Mouse (Mus musculus) erythroblast, embryonic 14.5 days (primary cell): ENCODE measurements at regions not wholly inside any gene's neighbourhood (a gene's known extent, or its start where the extent isn't known, plus 50 kb on each side); places are given as distances from the start of the nearest gene placed in this dataset.

ENCODE experiments used
- H3K27me3 ChIP-seq: 2 replicates; pipeline ENCODE4 v1.6.1; 2012; ENCODE audit warnings: inconsistent platforms; ENCODE audit not compliant: control insufficient read depth
- H3K36me3 ChIP-seq: 2 replicates; pipeline ENCODE4 v1.6.1; 2012; ENCODE audit warnings: mild to moderate bottlenecking, inconsistent platforms; ENCODE audit not compliant: control insufficient read depth
- H3K4me1 ChIP-seq: 2 replicates; pipeline ENCODE4 v1.6.1; 2012; ENCODE audit warnings: inconsistent platforms; ENCODE audit not compliant: control insufficient read depth
- H3K4me3 ChIP-seq: replicated peaks from 2 replicates; pipeline ENCODE3; 2012; ENCODE audit warnings: moderate library complexity, mild to moderate bottlenecking, inconsistent platforms
- H3K9me3 ChIP-seq: 2 replicates; pipeline ENCODE4 v1.6.1; 2012; ENCODE audit warnings: low read length, inconsistent platforms, mixed read lengths; ENCODE audit not compliant: control insufficient read depth
- GATA1 ChIP-seq: IDR thresholded peaks from 2 replicates; pipeline ENCODE4 v1.6.1; 2012; ENCODE audit warnings: low read length, inconsistent platforms, mixed read lengths
- TAL1 ChIP-seq: IDR thresholded peaks from 3 replicates; pipeline ENCODE4 v1.6.1; 2012; ENCODE audit warnings: low read length, inconsistent platforms, mixed read lengths

DNA sequence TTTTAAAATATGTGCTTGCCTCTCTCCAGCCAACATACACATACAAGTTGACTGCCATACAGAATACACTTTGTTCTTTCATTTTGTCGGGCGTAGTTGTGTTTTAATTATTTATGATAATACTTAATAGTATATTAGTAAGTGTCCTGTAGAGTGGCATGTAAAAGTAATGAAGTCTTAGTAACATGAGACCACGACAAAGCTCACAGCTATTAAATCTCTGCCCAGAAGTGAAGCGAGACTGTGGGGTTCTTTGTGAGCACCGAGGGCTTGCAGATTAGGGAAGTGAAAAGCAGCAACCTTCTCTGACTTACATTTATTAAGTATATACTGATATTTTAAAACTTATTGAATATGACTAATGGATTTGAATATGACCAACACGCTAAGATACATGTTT lies 467.2 kb downstream of the Lmo4 start:
- TF ChIP-seq GATA1 = no peak
- no peak for TF ChIP-seq TAL1
- H3K9me3 ChIP-seq = peaks cover 2% of the 10 kb centered on the region; the same call in 1 of the 2 replicates
- no peaks in the 10 kb centered on the region for H3K36me3 ChIP-seq
- H3K4me3 ChIP-seq = no peak overlapping the region
- H3K4me1 ChIP-seq = no peaks in the 10 kb centered on the region
- no peaks in the 10 kb centered on the region for H3K27me3 ChIP-seq

DNA sequence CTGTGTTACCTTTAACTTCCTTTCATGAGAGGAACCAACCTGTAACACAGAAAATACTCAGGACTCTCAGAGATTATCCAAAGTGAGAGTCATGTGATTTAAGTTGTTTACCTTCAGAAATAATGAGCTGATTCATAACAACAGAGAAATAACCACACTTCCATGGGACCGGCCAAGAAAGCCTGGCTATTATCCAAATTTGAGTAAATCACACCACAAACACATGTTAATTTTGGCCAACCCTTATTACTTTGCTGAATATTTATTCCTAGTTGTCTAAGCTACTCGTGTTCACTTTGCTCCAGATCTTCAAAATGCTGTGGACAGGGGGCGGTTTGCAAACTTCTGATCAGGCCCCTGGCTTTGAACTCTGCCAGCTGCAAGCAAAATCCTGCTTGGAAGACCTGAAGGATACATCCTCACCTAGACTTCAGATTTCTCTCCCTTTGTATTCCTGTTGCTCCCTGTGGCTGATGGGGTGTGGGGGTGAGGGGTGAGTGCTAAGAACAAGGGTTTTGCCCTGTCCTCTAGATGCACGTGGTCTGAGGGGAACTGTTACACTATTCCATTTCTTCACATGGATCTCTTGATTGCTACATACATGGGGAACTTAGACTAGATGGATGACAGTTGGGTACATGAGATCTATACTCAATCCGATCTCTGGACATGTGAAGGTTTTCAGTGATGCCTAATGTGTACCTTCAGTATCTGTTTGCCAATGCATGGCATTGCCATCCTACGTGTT lies 468.2 kb downstream of the Lmo4 start:
- Histone ChIP-seq H3K4me3 (no peak overlapping the region), H3K9me3 (no peaks in the 10 kb centered on the region; the same call in 1 of the 2 replicates)
- TF ChIP-seq GATA1 = no peak
- no peak for TF ChIP-seq TAL1

DNA sequence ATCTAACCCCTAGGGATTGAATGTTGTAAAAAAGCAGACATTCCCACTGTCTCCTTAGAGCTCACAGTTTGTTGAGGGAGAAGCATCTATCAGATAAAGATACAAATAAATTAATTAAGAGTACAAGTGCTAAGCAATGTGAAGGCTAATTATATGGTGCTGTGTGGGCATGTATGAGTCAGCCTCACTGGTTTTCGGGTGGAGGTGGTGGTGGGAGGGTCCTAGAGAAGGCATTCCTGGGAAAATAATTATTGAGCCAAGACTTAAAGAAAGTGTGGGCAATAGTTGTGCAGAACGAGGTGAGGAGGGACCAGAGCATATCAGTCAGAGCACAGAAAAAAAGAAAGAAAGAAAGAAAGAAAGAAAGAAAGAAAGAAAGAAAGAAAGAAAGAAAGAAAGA lies 470.2 kb downstream of the Lmo4 start:
- Histone ChIP-seq H3K4me3 (no peak overlapping the region), H3K36me3 (no peaks in the 10 kb centered on the region), H3K27me3 (no peaks in the 10 kb centered on the region), H3K4me1 (no peaks in the 10 kb centered on the region), H3K9me3 (no peaks in the 10 kb centered on the region; the same call in 1 of the 2 replicates)
- TF ChIP-seq TAL1 (no peak), GATA1 (no peak)

More for the DNA sequence above, 468.2 kb downstream of the Lmo4 start:
- H3K4me1 ChIP-seq = no peaks in the 10 kb centered on the region
- no peaks in the 10 kb centered on the region for H3K36me3 ChIP-seq
- H3K27me3 ChIP-seq = no peaks in the 10 kb centered on the region

DNA sequence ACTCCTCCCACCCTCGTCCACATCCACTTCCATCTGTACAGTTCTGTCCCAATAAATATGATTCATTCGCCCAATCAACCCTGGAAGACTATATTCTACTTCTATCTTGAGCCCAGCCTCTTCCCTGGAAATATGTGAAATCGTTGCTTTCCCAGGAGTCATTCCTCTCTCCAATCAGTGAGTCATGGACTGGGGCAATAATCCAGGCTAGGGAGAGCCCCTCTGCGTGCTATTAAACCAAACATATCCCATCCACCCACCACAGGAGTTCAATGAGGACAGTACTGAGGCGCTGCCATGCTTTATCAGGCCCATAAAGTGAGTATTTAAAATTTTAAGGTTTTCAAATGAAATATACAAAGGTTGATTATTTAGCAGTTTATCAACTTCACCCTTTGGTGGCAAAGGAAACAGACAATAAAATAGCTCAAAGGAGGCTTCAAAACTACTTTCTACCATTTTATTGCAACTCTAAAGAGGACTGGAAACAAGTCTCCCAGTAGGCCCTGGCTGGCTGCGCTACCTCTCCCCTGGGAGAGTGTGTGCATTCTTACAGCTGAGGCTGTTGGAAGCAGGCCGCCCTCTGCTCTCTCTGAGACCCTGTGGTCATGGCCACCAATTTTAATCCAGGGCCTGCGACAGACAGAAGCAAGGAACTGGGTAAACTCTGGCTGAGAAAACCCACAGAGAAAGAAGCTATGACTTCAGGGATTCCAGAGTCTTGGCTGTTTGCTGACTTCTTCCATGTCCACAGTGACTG lies 471.9 kb downstream of the Lmo4 start:
- Histone ChIP-seq H3K4me3 (no peak overlapping the region), H3K4me1 (no peaks in the 10 kb centered on the region), H3K36me3 (no peaks in the 10 kb centered on the region), H3K9me3 (no peaks in the 10 kb centered on the region; the same call in 1 of the 2 replicates), H3K27me3 (no peaks in the 10 kb centered on the region)
- no peak for TF ChIP-seq TAL1
- TF ChIP-seq GATA1 = no peak

DNA sequence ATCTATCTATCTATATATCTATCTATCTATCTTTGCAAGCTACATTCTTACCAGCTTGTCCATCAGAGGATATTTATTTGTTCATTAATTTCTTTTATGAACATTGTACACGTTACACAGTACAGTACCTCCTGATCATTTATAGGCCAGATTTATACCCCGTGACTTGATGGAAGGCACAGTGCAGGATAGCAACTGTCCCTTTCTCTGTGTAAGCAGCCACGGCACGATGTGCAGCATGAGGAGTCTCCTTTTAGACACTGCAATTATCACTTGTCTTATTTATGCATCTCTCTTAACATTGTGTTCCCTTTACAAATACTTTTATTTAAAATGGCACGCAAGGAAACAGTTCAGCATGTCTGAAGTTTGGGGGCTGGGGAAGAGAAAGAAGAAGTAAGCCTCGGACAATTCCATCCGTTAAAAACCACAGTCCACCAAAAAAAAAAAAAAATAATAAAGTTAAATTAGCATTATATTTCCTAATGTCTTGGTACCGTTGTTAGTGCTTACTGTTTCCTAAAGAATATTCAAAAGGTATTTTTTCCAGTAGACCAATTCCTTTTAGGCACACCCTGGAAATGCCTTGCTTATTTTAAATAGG lies 475.4 kb downstream of the Lmo4 start:
- no peaks in the 10 kb centered on the region for H3K27me3 ChIP-seq
- H3K4me1 ChIP-seq = no peaks in the 10 kb centered on the region
- H3K36me3 ChIP-seq = no peaks in the 10 kb centered on the region
- H3K9me3 ChIP-seq = peaks cover 4% of the 10 kb centered on the region; the same call in 1 of the 2 replicates
- no peak overlapping the region for H3K4me3 ChIP-seq
- no peak for TF ChIP-seq TAL1
- no peak for TF ChIP-seq GATA1

DNA sequence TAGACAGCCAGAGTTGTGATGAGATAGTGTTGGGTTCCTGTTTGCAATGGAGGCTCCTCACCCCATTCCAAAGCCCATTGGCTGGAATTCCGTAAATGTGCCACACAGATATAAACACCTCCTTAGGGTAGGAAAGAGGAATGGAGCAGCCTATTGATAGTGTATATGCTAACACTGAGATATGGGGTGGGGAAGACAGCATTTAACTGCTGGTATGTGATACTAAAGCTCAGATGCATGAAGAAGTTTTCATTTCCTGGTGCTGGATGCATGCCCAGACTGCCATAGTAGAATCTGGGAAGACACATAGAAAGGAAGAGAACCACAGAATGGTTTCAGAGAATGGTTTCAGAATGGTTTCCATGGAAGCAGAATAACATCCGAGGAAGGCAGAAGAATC lies 482.4 kb downstream of the Lmo4 start:
- Histone ChIP-seq H3K4me3 (no peak overlapping the region), H3K36me3 (no peaks in the 10 kb centered on the region), H3K9me3 (peaks cover 9% of the 10 kb centered on the region; the same call in 1 of the 2 replicates), H3K27me3 (no peaks in the 10 kb centered on the region), H3K4me1 (no peaks in the 10 kb centered on the region)
- TF ChIP-seq GATA1 = no peak
- no peak for TF ChIP-seq TAL1

DNA sequence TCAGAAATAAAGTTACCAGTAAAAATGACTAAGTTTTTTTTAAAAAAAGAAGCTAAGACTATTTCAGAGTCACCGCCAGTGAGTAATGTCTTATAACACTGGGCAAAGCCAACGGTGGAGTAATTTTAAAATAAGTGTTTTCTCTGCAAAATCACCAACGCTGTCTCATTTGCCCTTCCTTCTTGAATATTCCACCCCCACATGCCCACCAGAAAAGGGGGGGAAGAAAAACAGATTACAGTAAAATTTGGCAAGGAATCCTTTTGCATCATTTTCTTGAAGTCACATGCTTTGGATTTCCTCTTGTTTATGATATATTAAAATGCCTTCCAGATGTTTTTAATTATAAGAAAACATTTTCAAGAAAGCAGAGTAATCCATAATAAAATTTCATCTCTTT lies 482.9 kb downstream of the Lmo4 start:
- no peaks in the 10 kb centered on the region for H3K27me3 ChIP-seq
- H3K9me3 ChIP-seq = peaks cover 9% of the 10 kb centered on the region; the same call in 1 of the 2 replicates
- H3K36me3 ChIP-seq = no peaks in the 10 kb centered on the region
- H3K4me3 ChIP-seq = no peak overlapping the region
- H3K4me1 ChIP-seq = no peaks in the 10 kb centered on the region
- TF ChIP-seq TAL1 (no peak), GATA1 (no peak)

DNA sequence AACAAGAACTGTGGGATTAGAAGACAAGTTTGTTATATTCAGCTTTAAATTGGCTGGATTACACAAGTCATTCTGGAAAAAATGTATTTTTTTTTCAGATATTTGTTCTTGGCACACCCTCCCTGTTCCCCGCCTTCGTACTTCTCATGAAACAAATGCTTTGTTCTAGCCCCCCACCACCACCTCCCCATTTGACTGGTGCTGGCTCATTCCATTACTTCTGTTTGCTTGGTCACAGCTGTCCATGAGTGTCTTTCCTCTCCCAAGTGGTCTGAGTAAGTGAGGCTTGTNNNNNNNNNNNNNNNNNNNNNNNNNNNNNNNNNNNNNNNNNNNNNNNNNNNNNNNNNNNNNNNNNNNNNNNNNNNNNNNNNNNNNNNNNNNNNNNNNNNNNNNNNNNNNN lies 491.8 kb downstream of the Lmo4 start:
- no peak overlapping the region for H3K4me3 ChIP-seq
- H3K36me3 ChIP-seq = no peaks in the 10 kb centered on the region
- H3K27me3 ChIP-seq = no peaks in the 10 kb centered on the region
- TF ChIP-seq TAL1 (no peak), GATA1 (no peak)
- no peaks in the 10 kb centered on the region for H3K4me1 ChIP-seq
- no peaks in the 10 kb centered on the region; the same call in 1 of the 2 replicates for H3K9me3 ChIP-seq

DNA sequence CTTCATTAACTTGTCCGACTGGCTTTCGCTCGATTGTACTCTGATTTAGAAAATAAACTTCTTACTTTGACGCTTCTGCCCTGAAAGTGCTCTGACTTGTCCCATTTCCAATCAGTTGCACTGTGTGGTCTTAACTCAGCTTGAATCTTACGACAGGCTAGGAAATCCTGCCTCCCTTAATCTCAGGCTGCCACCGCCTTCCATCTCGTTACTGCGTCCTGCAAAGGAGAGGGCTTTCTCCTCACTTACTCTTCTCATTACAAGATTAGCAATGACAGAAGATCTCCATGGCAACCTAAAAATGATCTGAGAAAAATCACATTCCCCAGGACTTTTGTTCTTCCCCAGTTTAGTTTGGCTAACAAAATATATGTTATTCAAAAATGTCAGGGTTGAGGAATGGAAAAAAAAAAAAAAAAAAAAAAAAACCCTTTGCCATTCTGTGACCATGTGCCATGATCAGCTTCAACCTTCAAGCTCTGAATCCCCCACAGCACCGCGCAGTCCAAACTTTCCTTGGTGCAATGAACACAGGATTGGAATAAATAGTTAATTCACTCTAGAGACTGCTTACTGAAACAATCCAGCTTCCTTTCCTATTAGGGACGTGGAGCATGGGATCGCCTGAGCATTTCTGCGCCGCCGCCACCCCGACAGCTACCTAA lies 494.1 kb downstream of the Lmo4 start:
- no peaks in the 10 kb centered on the region; the same call in 1 of the 2 replicates for H3K9me3 ChIP-seq
- no peak overlapping the region for H3K4me3 ChIP-seq
- no peaks in the 10 kb centered on the region for H3K4me1 ChIP-seq
- TF ChIP-seq GATA1 (no peak), TAL1 (no peak)
- H3K36me3 ChIP-seq = no peaks in the 10 kb centered on the region
- H3K27me3 ChIP-seq = no peaks in the 10 kb centered on the region
